19 mouse cellular contexts compared by ENCODE assay signal in genomic region chr10:71060269-71060668, GRCm38 (mm10).
DNase-seq lines count a peak whose midpoint lies in the region; ATAC-seq and TF ChIP-seq lines count a peak whose summit lies in the region.
"Had no signal": no experiment of that assay in that cellular context is flagged by ENCODE, and none has a peak within 500 bp of the region (broad histone marks: within the 10 kb centered on the region; RNA-seq: fewer than 3 reads in every experiment).

No protein-coding gene starts in this region.

- WGBS in hindbrain, embryonic 11.5 days: 75% methylated on average over 2 of the region's 2 CpGs
- whole genome bisulfite sequencing in hindbrain, postnatal 0 days: 82% methylated on average over 2 of the region's 2 CpGs
- 19% methylated on average over 2 of the region's 2 CpGs for WGBS in embryonic facial prominence, embryonic 13.5 days
- WGBS in limb, embryonic 13.5 days: 19% methylated on average over 2 of the region's 2 CpGs
- WGBS in intestine, embryonic 16.5 days: 72% methylated on average over 2 of the region's 2 CpGs

- H3K4me2 ChIP-seq in hindbrain, embryonic 11.5 days (replicated peaks; ENCODE audit: low read depth, low read length): no peak overlapping the region
- no peak overlapping the region for H3K4me2 ChIP-seq in hindbrain, postnatal 0 days (ENCODE audit: low read depth, low read length)
- H3K4me2 ChIP-seq in embryonic facial prominence, embryonic 13.5 days: no peak overlapping the region
- H3K4me2 ChIP-seq in limb, embryonic 13.5 days (replicated peaks): no peak overlapping the region
- H3K4me2 ChIP-seq in intestine, embryonic 16.5 days (ENCODE audit: low read depth, low read length): no peak overlapping the region
- H3K4me2 ChIP-seq: heart, embryonic 11.5 days; midbrain, embryonic 13.5 days had no signal

- DNase-seq in hindbrain, embryonic 11.5 days (ENCODE audit: low spot score): peak; percentile 24
- no peak for DNase-seq in hindbrain, postnatal 0 days (ENCODE audit: low spot score)
- peak; percentile 76 for DNase-seq in embryo, embryonic 11 days
- no peak for DNase-seq in right cerebral cortex, postnatal 14 days
- no peak for DNase-seq in urinary bladder, adult 18-20 months (ENCODE audit: low spot score in 2 of 2)
- DNase-seq: adrenal gland, postnatal 36 days; cerebellum, adult 2 months; gastrocnemius, postnatal 25 days; lung, postnatal 4 days; spleen, adult 18-20 months had no signal

- no peaks in the 10 kb centered on the region for H3K27me3 ChIP-seq in hindbrain, embryonic 11.5 days (ENCODE audit: control insufficient read depth, insufficient read depth, low read length)
- no peaks in the 10 kb centered on the region for H3K27me3 ChIP-seq in hindbrain, postnatal 0 days (ENCODE audit: insufficient read depth, low read length)
- H3K27me3 ChIP-seq in embryonic facial prominence, embryonic 13.5 days: no peaks in the 10 kb centered on the region
- H3K27me3 ChIP-seq in limb, embryonic 13.5 days: no peaks in the 10 kb centered on the region
- no peaks in the 10 kb centered on the region for H3K27me3 ChIP-seq in intestine, embryonic 16.5 days (replicated peaks; ENCODE audit: control insufficient read depth, insufficient read depth, low read length)
- H3K27me3 ChIP-seq: midbrain, embryonic 13.5 days; Patski had no signal

- H3K27ac ChIP-seq in hindbrain, embryonic 11.5 days (ENCODE audit: low read depth, low read length): no peak overlapping the region
- H3K27ac ChIP-seq in hindbrain, postnatal 0 days: no peak overlapping the region
- peak overlapping the region; percentile 28; the same call in 1 of the 2 replicates for H3K27ac ChIP-seq in embryonic facial prominence, embryonic 13.5 days
- H3K27ac ChIP-seq in limb, embryonic 13.5 days: peak overlapping the region; percentile 44; the same call in 1 of the 2 replicates
- no peak overlapping the region for H3K27ac ChIP-seq in intestine, embryonic 16.5 days (ENCODE audit: low read length)
- H3K27ac ChIP-seq: liver, embryonic 14.5 days; midbrain, embryonic 13.5 days had no signal

- H3K9me3 ChIP-seq in hindbrain, embryonic 11.5 days (ENCODE audit: control insufficient read depth, low read length): no peaks in the 10 kb centered on the region
- H3K9me3 ChIP-seq in hindbrain, postnatal 0 days (ENCODE audit: low read length): no peaks in the 10 kb centered on the region
- H3K9me3 ChIP-seq in embryonic facial prominence, embryonic 13.5 days: no peaks in the 10 kb centered on the region
- H3K9me3 ChIP-seq in limb, embryonic 13.5 days: no peaks in the 10 kb centered on the region
- no peaks in the 10 kb centered on the region for H3K9me3 ChIP-seq in intestine, embryonic 16.5 days (ENCODE audit: control insufficient read depth, low read length)
- H3K9me3 ChIP-seq: midbrain, embryonic 13.5 days had no signal

- H3K9ac ChIP-seq in hindbrain, embryonic 11.5 days (ENCODE audit: low read depth, low read length): no peak overlapping the region
- no peak overlapping the region for H3K9ac ChIP-seq in hindbrain, postnatal 0 days (replicated peaks; ENCODE audit: low read length)
- H3K9ac ChIP-seq in embryonic facial prominence, embryonic 13.5 days: no peak overlapping the region
- no peak overlapping the region for H3K9ac ChIP-seq in limb, embryonic 13.5 days
- H3K9ac ChIP-seq in intestine, embryonic 16.5 days (ENCODE audit: low read depth, low read length): no peak overlapping the region
- H3K9ac ChIP-seq: liver, embryonic 14.5 days; midbrain, embryonic 13.5 days had no signal

- ATAC-seq in hindbrain, embryonic 11.5 days (ENCODE audit: low FRiP score): no peak
- ATAC-seq in hindbrain, postnatal 0 days: no peak
- ATAC-seq in embryonic facial prominence, embryonic 13.5 days (ENCODE audit: insufficient number of reproducible peaks, insufficient read depth, low FRiP score, low TSS enrichment, low read depth): 0 out of 2 replicates have a peak, but pooled peaks have one; percentile 53
- peak; percentile 72 for ATAC-seq in limb, embryonic 13.5 days (ENCODE audit: low FRiP score, low read depth)
- ATAC-seq in intestine, embryonic 16.5 days: no peak
- ATAC-seq: activated CD4-positive, CD25-positive, alpha-beta regulatory T cell, adult 4 months; midbrain, embryonic 13.5 days; Patski had no signal

- no peak for TF ChIP-seq CTCF in hindbrain, postnatal 0 days (IDR thresholded peaks at IDR 0.05; ENCODE audit: low read depth)

- H3K4me3 ChIP-seq in hindbrain, embryonic 11.5 days (ENCODE audit: low read depth, low read length): no peak overlapping the region
- H3K4me3 ChIP-seq in hindbrain, postnatal 0 days (ENCODE audit: low read length): no peak overlapping the region
- no peak overlapping the region for H3K4me3 ChIP-seq in embryonic facial prominence, embryonic 13.5 days
- H3K4me3 ChIP-seq in limb, embryonic 13.5 days: no peak overlapping the region
- H3K4me3 ChIP-seq in intestine, embryonic 16.5 days (ENCODE audit: low read length): no peak overlapping the region
- H3K4me3 ChIP-seq: midbrain, embryonic 13.5 days; myocyte had no signal

- H3K36me3 ChIP-seq in hindbrain, embryonic 11.5 days (ENCODE audit: control insufficient read depth, insufficient read depth, low read length): no peaks in the 10 kb centered on the region
- no peaks in the 10 kb centered on the region for H3K36me3 ChIP-seq in hindbrain, postnatal 0 days (ENCODE audit: insufficient read depth, low read length)
- no peaks in the 10 kb centered on the region for H3K36me3 ChIP-seq in embryonic facial prominence, embryonic 13.5 days
- H3K36me3 ChIP-seq in limb, embryonic 13.5 days: no peaks in the 10 kb centered on the region
- no peaks in the 10 kb centered on the region for H3K36me3 ChIP-seq in intestine, embryonic 16.5 days (ENCODE audit: control insufficient read depth, insufficient read depth, low read length)
- H3K36me3 ChIP-seq: midbrain, embryonic 13.5 days had no signal

- no peaks in the 10 kb centered on the region for H3K4me1 ChIP-seq in hindbrain, embryonic 11.5 days (replicated peaks; ENCODE audit: control insufficient read depth, insufficient read depth, low read length)
- H3K4me1 ChIP-seq in hindbrain, postnatal 0 days (ENCODE audit: insufficient read depth, low read length): 0 out of 2 replicates have a peak, but pooled peaks cover 5% of the 10 kb centered on the region
- peaks cover 50% of the 10 kb centered on the region for H3K4me1 ChIP-seq in embryonic facial prominence, embryonic 13.5 days
- H3K4me1 ChIP-seq in limb, embryonic 13.5 days: peaks cover 48% of the 10 kb centered on the region
- peaks cover 4% of the 10 kb centered on the region; the same call in 1 of the 2 replicates for H3K4me1 ChIP-seq in intestine, embryonic 16.5 days (ENCODE audit: control insufficient read depth, insufficient read depth, low read length)

Comparison
In these comparisons a context has a peak if more than half of its experiments do, and no peak if none do; other contexts are left out.
1. DNase-seq: peak in hindbrain, embryonic 11.5 days (single experiment) and embryo, embryonic 11 days (single experiment); none in hindbrain, postnatal 0 days (single experiment), right cerebral cortex, postnatal 14 days (single experiment) and urinary bladder, adult 18-20 months (0 of 2).
2. ATAC-seq: peak in embryonic facial prominence, embryonic 13.5 days (single experiment) and limb, embryonic 13.5 days (single experiment); none in hindbrain, embryonic 11.5 days (single experiment), hindbrain, postnatal 0 days (single experiment) and intestine, embryonic 16.5 days (single experiment).
3. H3K27ac ChIP-seq: peak in embryonic facial prominence, embryonic 13.5 days (single experiment) and limb, embryonic 13.5 days (single experiment); none in hindbrain, embryonic 11.5 days (single experiment), hindbrain, postnatal 0 days (single experiment) and intestine, embryonic 16.5 days (single experiment).